Mouse (Mus musculus) olfactory bulb, adult 2 months (tissue): Measurements from ENCODE around the gene Ntn4. TPM values are rescaled to one million over a fixed set of nuclear protein-coding genes. Genes with fewer than 3 reads are reported as not detected.
A peak's percentile ranks its signal among the peaks of the same experiment; 100 is the strongest.

Experiments used
- H3K27ac ChIP-seq: fragments of 200-500 bp; 2 replicates; pipeline ENCODE4 v1.5.1; 2012; ENCODE audit warnings: low read depth, low read length; ENCODE audit not compliant: insufficient read depth
- H3K4me1 ChIP-seq: fragments of 200-500 bp; 2 replicates; pipeline ENCODE4 v1.6.1; 2012; ENCODE audit warnings: low read length; ENCODE audit not compliant: control insufficient read depth, insufficient read depth
- H3K4me3 ChIP-seq: fragments of 200-500 bp; 2 replicates; pipeline ENCODE4 v1.5.1; 2012; ENCODE audit warnings: mild to moderate bottlenecking, low read depth, low read length, moderate library complexity; ENCODE audit not compliant: insufficient read depth
- CTCF ChIP-seq: fragments of 200-500 bp; IDR thresholded peaks from 2 replicates; pipeline ENCODE4 v1.5.1; 2012; ENCODE audit warnings: low read depth, mild to moderate bottlenecking, low read length, moderate library complexity; ENCODE audit not compliant: insufficient read depth
- POLR2A ChIP-seq: fragments of 200-500 bp; IDR thresholded peaks from 2 replicates; pipeline ENCODE4 v1.6.1; 2012; ENCODE audit warnings: mild to moderate bottlenecking, low read depth, low read length, moderate library complexity; ENCODE audit not compliant: insufficient read depth
- WGBS: fragments of 180-500 bp; shearing (Covaris S2); methylation state at CpG from one replicate; pipeline ENCODE4 v1.1.7; 2018; 5-methylcytosine and 5-hydroxymethylcytosine counted together
- polyA plus RNA-seq: library from polyadenylated mRNA; stranded (reverse); fragments of >200 nt; gene quantifications from 2 replicates; pipeline ENCODE4 v1.2.4, GENCODE M21; 2012; ENCODE audit warnings: low replicate concordance; ENCODE audit not compliant: missing spikeins, insufficient read depth, insufficient read length

The Ntn4 gene
- polyA plus RNA-seq, result not detected in 2 replicates

DNA sequence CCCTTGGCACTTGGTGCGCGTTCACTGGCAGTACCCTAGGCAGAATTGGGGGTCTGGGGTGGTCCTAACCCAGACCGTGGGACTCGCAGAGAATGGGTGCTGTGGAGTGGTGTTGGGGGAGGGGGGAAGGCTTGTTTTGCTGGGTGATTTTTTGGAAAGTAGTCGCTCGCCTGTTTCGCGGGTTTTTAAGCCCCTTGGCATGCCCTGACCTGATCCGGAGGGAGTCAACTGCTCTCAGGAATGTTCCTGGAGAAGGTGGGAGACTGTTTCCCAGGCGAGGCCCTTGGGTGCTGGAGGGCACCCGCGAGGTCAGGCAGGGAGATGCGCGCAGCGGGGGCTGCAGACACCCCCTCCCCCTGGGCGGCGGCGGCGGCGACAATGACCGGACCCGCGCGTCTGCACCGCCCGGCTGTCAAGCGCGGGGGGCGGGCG lies at the start of gene Ntn4:
Gene Ntn4, plus strand, starts transcription at position 161 of the 432 bp plus-strand sequence.
- TF ChIP-seq POLR2A (no peak), CTCF (no peak)
- H3K4me1 ChIP-seq, result peaks cover 13% of the 10 kb centered on the region
- WGBS, result 6% methylated on average over 28 of the region's 30 CpGs
- peak within 1 kb of the TSS; percentile 99 for H3K4me3 ChIP-seq
- H3K27ac ChIP-seq, result peak within 1 kb of the TSS; percentile 63

DNA sequence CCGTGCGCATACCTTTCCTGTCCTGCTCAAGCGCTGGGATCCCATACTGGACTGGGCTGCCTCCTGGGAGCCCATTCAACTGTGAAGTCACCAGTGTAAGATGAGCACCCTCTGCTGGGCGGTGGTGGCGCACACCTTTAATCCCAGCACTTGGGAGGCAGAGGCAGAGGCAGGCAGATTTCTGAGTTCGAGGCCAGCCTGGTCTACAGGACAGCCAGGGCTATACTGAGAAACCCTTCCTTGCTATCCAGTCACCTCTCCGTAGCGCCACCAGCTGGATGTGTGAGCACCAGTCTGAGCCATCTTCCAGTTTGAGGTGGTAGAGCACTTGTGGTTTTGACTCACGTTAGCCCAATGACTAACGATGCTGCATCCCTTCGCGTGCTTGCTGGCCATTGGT lies 48.0 kb upstream of the Ntn4 start:
- H3K4me3 ChIP-seq, result no peak overlapping the region
- no peak overlapping the region for H3K27ac ChIP-seq
- 0 out of 2 replicates have a peak, but pooled peaks cover 6% of the 10 kb centered on the region for H3K4me1 ChIP-seq
- TF ChIP-seq CTCF (no peak), POLR2A (no peak)
- WGBS, result 60% methylated on average over 12 of the region's 12 CpGs

DNA sequence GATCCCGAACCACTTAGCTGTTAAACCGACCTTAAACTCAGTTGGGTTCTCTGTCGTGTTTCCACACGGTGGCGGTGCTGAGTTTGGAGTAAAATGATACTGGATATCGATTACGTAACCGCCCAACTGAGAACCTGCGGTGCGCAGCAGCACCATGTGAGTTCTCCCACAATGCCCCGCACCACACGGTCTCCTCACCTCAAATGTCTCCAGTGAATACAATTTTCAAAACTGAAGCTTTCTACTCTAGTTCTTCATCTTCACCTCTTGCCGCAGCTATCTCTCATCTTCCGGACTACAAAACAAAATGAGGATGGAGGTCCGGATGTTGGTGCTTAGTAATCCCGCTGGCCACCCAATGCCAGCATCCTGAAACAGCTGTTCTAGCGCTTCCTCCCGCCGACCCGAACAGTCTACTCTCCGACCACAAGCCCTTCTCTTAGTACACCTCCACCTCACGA lies 46.4 kb upstream of the Ntn4 start:
- WGBS, result under 1% methylated on average over 22 of the region's 22 CpGs
- Histone ChIP-seq H3K4me1 (0 out of 2 replicates have a peak, but pooled peaks cover 3% of the 10 kb centered on the region), H3K4me3 (peak overlapping the region; percentile 51), H3K27ac (peak overlapping the region; percentile 77)
- TF ChIP-seq POLR2A (peak; percentile 30; the same call in 1 of the 2 replicates), CTCF (no peak)

DNA sequence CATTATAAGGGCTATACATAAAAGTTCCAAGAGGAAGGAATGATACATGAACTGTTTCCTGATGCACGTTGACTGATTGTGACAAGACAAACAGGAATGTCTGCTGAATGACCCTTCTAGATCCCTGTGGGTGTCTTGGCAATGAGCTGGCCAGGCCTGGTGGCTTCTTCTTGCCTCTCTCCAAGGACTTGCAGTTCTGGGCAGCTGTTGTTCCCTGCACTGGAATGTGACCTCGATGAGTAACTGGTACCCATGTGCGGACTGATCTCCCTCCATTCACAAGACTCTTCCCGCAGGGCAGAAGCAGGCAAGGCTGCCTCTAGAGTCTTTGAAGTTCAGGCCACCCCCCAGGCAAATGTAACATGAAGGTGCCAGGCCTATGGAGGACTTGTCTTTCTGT lies 44.6 kb upstream of the Ntn4 start:
- 83% methylated on average over 4 of the region's 4 CpGs for WGBS
- H3K4me3 ChIP-seq, result no peak overlapping the region
- no peak for TF ChIP-seq CTCF
- no peak for TF ChIP-seq POLR2A
- H3K27ac ChIP-seq, result no peak overlapping the region
- no peaks in the 10 kb centered on the region for H3K4me1 ChIP-seq

DNA sequence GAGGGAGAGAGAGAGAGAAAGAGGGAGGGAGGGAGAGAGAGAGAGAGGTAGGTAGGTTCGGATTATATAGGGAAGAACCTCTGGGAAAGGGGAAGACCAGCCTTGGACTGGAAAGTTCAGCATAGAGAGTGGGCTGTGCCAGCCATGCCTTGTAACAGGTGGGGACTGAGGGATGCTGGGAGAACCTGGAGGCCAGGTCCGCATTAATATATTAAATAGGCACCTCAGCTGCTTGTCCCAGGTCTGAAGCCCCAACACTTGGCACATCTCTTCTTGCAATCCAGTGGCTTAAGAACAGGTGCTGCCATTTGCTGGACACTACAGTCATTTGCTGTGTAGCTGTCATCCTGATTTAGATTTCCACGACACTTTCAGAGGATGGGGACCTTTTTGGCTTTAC lies 43.8 kb upstream of the Ntn4 start:
- TF ChIP-seq POLR2A (no peak), CTCF (no peak)
- H3K4me1 ChIP-seq, result no peaks in the 10 kb centered on the region
- H3K4me3 ChIP-seq, result no peak overlapping the region
- 80% methylated on average over 3 of the region's 3 CpGs for WGBS
- no peak overlapping the region for H3K27ac ChIP-seq

DNA sequence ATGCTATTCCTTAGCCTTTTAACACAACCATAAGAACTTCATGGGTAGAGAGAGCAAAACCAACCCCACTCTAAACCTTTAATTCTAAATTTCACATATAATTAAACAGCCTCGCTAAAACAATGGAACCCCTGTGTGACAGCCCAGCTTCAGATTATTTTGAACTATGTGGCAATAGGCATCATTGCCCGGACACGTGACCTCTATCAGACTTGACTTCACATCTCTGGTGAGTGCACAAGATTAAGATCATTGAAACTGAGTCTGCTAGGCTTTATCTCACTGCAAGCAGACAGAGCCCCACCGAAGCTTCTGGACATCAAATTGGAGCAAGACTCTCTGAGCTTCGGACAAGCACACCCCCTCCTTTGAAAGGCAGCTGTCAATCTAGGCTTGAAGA lies 38.2 kb upstream of the Ntn4 start:
- no peak for TF ChIP-seq CTCF
- no peak for TF ChIP-seq POLR2A
- Histone ChIP-seq H3K4me1 (no peaks in the 10 kb centered on the region), H3K4me3 (no peak overlapping the region), H3K27ac (no peak overlapping the region)
- WGBS, result 60% methylated on average over 5 of the region's 5 CpGs

DNA sequence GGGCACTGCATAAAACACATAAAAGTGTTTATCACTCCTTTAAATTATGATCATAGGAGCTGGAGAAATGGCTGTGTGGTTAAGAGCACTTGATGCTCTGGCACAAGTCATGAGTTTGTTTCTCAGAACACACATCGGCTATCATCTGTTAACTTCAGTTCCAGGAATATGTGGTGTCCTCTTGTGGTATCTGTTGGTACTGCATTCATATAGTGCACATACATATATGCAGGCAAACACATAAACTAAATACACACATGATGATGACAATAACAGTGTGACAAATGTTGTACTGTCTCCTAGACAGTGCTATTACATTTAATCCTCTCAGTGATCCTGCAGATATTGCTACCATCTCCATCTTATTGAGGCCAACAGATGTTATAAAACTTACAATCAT lies 37.2 kb upstream of the Ntn4 start:
- Histone ChIP-seq H3K4me3 (no peak overlapping the region), H3K4me1 (no peaks in the 10 kb centered on the region), H3K27ac (no peak overlapping the region)
- TF ChIP-seq POLR2A (no peak), CTCF (no peak)
- WGBS, result 98% methylated on average over 1 of the region's 1 CpGs

DNA sequence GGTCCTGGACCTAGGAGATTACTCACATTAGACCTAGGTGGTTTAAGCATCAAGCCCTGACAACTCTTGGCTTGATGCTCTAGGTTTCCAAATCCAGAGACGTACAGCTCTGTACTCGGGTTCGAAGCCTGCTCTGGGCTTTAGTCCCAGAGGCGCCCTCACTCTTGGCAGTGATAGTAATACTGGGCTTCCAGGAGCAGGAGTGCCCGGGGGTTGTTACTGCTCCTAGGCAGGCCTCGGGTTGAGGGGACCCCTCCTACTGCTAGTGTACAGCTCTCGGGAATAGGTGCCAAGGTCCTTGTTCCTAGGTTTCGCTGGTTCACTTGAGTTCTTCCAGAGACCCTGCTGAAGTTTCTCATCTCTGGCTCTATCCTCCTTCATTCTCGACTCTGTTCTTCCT lies 34.2 kb upstream of the Ntn4 start:
- Histone ChIP-seq H3K4me3 (no peak overlapping the region), H3K27ac (no peak overlapping the region), H3K4me1 (no peaks in the 10 kb centered on the region)
- no peak for TF ChIP-seq POLR2A
- TF ChIP-seq CTCF, result no peak
- WGBS, result 90% methylated on average over 9 of the region's 9 CpGs

DNA sequence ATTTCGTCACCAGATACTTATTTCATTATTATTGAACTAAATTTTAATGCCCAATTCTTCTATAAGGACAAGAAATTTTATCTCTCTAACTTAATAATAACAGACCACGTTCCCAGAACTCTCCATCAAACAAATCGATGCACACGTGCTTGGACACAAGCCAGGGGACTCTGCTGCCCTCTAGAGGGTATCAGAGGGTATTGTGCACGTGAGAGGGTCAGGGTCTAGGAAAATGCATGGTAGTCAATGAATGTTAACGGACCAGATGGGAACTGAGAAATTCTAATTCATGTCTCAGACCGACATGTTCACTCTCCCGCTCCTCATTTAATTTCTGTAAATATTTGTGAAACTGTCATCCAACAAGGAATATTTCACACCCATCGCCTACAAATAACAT lies 32.4 kb upstream of the Ntn4 start:
- Histone ChIP-seq H3K27ac (no peak overlapping the region), H3K4me3 (no peak overlapping the region), H3K4me1 (no peaks in the 10 kb centered on the region)
- 39% methylated on average over 9 of the region's 9 CpGs for WGBS
- TF ChIP-seq POLR2A (no peak), CTCF (no peak)

DNA sequence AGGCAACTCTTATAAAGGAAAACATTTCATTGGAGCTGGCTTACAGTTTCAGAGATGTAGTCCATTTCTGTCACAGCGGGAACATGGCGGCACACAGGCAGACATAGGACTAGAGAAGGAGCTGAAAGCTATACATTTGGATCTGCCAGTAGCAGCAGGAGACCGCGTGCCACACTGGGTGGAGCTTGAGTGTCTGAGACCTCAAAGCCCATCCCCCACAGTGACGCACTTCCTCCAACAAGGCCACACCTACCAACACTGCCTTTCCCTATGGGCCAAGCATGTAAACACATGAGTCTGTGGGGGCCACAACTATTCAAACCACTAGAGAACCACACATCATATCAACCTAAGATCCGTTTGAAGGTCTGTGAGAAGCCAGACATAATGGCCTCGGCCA lies 31.2 kb upstream of the Ntn4 start:
- Histone ChIP-seq H3K27ac (no peak overlapping the region), H3K4me3 (no peak overlapping the region), H3K4me1 (no peaks in the 10 kb centered on the region)
- WGBS, result 95% methylated on average over 7 of the region's 7 CpGs
- TF ChIP-seq POLR2A (no peak), CTCF (no peak)
